Mouse (Mus musculus): ENCODE measurements at regions not wholly inside any gene's neighbourhood (a gene's known extent, or its start where the extent isn't known, plus 50 kb on each side); places are given as distances from the start of the nearest gene placed in this dataset.
"Not testable (repeated sequence)": the region's sequence is repeated elsewhere in the genome, so short reads cannot be mapped to it uniquely, and the experiment has no call there.

DNA sequence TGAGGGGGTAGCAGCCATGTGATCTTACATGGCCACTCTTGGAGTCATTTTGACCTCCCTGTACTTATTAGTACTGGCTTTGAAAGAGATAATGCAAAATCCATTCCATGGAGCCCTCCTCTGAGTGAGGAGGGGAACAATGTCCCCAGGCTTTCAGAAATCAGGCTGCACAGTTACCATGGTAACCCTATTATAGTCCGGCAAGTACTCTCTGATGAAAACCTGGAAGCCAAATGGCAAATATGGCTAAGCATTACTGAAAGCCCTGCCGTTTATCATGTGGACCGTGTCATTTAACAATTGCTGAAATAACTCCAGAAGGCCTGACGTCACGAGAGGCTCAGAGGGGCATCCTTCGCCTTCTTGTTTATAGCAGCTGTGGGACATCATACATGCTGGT lies 82.5 kb upstream of the Xcl1 start:
- no peak for DNase-seq (ENCODE audit: low spot score in 2 of 2)

DNA sequence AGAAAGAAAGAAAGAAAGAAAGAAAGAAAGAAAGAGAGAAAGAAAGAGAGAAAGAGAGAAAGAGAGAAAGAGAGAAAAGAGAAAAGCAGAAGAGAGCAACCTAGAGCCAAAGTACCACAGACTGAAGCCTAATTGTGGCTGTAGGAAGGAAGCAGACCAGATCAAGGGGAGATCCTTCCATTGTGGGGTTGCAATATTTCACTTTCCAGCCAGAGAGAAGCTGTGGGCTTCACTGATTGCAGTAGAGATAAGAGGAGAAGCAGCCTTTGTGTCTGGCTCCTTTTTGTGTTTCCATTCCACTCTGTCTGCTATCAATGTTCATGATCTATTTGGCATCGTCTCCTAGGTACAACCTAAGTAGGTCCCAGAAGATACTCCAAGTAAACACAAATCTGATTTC lies 79.0 kb upstream of the Xcl1 start:
- no peak for DNase-seq (ENCODE audit: low spot score in 2 of 2)

DNA sequence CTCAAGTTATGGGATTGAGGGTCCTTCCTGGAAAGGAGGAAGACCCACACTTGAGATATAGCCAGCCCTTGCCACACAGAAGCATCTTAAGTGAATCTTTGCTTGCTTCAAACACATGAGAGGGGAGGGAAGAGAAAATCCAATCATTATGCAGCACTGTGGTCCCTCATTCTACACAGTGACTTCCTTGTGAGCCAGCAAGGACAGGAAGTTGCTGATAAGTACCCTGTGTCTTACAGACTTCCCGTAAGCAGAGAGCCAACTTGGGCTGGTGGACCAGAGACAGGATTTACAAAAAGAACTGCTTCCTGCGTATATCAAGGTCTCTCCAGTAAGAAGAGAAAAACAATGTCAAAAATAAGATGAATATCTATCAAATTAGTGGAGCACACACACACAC lies 78.1 kb upstream of the Xcl1 start:
- no peak for DNase-seq (ENCODE audit: low spot score in 2 of 2)

DNA sequence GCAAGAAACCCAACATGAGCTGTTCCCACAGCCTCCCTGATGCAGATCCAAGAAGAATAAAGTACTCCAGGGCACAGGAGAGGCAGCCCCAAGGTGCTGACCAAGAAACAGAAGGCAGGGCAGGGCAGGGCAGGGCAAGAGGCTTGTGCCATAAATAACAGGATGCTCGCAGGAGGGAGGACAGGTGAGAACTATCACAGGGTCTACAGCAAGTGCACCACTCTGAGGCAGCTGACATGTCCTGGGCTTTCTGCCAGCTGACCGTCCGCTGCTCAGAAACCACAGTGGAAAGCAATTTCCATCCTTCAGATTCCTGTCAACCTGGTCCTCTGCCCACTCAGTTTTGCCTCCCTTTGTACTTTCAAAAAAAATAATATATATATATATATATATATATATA lies 77.0 kb upstream of the Xcl1 start:
- DNase-seq (ENCODE audit: low spot score in 2 of 2), result no peak

DNA sequence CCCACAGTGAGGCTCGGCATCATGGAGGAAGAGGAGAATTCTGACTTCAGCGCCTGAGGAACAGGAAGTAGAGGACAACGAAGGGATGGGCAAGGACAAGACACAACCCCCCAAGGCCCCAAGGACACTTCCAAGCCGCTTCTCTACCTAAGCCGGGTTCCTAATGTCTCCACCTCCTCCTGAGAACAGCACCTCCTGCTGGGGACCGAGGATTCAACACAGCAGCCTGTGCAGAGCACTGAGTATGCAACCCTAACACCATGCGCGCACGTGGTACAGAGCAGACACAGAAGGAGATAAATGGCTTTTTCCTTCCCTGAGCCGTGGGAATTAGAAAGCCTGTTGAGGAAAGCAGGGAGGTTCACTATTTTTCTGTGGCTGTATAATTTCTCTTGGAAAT lies 64.2 kb upstream of the Xcl1 start:
- DNase-seq (ENCODE audit: low spot score in 2 of 2), result no peak

DNA sequence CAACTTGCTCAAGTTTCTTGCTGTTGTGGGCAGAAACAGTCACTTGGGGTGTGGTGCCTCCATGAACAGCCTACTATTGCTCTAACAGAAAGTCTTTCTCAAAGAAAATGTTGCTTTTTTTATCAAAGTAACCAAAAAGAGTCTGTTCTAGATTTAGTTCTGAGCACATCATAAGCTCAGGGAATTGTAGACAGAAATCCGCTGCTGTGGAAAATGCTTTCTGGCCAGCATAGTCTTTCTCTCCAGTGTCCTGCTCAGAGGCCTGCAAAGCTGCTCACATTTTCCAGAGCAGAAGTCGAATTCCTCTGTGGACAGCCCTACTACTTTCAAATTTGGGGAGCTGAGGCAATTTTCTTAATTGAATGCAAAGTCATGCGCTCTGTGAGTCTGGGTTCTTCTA lies 63.3 kb upstream of the Xcl1 start:
- DNase-seq (ENCODE audit: low spot score in 2 of 2), result no peak

DNA sequence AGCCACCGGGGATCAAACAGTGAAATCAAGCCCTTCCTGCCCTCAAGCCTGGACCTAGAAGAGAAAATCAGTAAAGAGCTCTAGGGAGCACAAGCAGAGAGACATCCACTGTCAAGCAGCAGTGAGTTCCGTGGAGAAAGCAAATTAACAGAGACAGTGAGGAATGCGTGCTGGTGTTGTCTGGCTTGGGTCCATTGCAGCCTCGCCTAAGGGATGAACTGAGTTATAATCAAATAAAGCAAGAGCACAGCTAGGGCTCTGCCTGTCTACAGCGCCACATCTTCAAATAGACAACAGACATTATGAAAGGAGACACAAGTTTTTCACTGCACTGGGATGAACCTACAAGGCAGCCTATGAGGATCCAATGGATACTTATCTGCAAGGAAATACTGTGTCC lies 62.3 kb upstream of the Xcl1 start:
- no peak for DNase-seq (ENCODE audit: low spot score in 2 of 2)

DNA sequence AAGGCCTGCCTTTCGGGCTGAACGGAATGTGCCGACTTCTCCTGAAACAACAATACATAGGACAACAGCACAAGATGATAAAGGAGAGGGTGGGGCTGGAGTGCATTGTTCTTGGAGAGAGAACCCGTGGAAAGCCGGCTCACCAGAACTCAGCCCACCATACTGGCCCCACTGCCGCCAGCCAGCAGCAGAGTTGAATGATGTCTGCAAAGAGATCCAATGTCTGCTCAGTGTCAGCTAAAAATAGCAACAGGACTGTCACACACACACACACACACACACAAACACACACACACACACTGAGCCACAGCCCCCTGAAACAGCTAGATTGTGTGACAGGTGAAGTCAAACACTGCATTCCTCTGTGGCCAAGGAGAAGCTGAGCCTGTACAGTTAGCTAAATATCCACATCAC lies 58.9 kb upstream of the Xcl1 start:
- no peak for DNase-seq (ENCODE audit: low spot score in 2 of 2)

DNA sequence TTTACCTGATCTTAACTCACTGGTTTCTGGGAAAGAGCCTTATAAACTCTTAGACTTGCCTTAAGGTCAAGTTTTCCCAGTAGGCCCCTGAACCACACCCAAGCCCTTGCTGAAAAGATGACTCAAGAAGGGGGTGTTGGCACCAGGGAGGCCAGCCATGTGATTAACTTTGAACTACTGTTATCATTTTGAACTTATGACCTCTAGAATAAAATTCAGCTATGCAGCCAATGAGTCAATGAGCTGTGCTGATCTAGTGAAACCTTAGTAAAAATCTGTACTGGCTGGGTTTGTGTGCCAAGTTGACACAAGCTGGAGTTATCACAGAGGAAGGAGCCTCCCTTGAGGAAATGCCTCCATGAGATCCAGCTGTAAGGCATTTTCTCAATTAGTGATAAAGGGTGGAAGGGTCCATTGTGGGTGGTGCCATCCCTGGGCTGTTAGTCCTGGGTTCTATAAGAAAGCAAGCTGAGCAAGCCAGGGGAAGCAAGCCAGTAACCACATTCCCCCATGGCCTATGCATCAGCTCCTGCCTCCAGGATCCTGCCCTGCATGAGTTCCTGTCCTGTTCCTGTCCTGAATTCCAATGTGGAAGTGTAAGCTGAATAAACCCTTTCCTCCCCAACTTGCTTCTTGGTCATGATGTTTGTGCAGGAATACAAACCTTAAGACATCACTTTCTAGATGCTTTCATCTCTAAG lies 58.0 kb upstream of the Xcl1 start:
- not testable (repeated sequence) for DNase-seq (ENCODE audit: low spot score in 2 of 2)

DNA sequence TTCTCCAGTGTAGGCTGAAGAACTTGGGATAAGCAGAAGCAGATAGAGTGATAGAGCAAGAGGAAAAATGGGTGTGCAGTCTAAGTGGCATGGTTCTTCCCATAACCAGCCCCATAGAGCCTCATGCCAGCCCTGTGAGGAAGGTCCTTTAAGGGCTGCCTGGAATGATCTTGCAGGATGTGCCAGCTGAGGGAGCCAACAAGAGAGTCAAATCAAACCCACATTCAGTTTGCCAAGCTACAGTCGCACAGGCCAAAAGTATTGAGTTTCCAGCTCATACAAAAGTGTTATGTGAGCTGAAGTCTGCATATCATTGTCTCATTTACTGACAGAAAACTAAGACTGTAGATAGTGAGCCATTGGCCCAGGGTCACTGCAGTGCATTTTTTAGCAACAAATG lies 53.7 kb upstream of the Xcl1 start:
- DNase-seq (ENCODE audit: low spot score in 2 of 2), result no peak

DNA sequence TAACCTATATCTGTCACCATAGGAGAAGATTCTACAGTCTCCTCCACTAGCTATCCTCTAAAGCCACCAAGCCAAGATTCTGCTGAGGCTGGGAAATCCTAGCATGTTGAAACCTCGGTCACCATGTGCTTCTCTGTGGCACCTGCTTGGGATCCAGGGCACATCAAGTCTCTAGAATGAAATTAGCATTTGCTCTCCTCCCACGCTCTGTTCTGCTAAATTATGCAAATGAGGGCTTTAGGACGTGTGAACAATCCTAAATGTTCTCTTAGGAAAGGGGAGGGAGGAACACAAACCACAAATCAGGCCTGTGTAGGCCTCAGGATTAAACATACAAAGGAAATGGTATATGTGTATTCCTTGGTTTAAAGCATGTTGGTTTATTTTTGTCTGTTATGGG lies 52.9 kb upstream of the Xcl1 start:
- DNase-seq (ENCODE audit: low spot score in 2 of 2), result peak in 1 of 2 experiments; percentile 41

DNA sequence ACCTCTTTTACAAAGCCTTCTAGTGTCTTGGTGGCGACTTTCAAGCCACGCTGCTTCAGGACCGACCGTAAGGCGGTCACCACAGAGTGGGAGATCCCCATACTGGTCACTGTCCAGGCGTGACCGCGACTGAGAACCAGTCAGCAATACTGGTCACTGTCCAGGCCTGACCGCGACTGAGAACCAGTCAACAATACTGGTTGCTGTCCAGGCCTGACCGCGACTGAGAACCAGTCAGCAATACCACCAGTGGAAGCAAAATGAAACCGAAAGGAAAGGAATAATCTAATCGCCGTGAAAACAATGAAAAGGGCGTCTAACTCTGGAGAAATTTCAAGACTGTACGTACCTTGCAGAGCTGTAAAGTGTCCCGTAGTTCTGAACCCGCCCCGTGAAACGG lies 50.2 kb upstream of the Xcl1 start:
- not testable (repeated sequence) for DNase-seq (ENCODE audit: low spot score in 2 of 2)

All from frontal cortex, postnatal 10 days (tissue).